Mouse (Mus musculus) lung, adult 2 months (tissue): ENCODE results near the gene Ly6g5b.

Experiments
- CTCF ChIP-seq: fragments of 200-500 bp; IDR thresholded peaks from 2 replicates; pipeline ENCODE4 v1.5.1; 2011; ENCODE audit warnings: mild to moderate bottlenecking, low read length, control low read depth; ENCODE audit not compliant: insufficient read depth
- POLR2A ChIP-seq: fragments of 200-500 bp; IDR thresholded peaks from 2 replicates; pipeline ENCODE4 v1.6.1; 2011; ENCODE audit warnings: low read depth, mild to moderate bottlenecking, control low read depth, low read length, borderline replicate concordance; ENCODE audit errors: extremely low read depth

DNA sequence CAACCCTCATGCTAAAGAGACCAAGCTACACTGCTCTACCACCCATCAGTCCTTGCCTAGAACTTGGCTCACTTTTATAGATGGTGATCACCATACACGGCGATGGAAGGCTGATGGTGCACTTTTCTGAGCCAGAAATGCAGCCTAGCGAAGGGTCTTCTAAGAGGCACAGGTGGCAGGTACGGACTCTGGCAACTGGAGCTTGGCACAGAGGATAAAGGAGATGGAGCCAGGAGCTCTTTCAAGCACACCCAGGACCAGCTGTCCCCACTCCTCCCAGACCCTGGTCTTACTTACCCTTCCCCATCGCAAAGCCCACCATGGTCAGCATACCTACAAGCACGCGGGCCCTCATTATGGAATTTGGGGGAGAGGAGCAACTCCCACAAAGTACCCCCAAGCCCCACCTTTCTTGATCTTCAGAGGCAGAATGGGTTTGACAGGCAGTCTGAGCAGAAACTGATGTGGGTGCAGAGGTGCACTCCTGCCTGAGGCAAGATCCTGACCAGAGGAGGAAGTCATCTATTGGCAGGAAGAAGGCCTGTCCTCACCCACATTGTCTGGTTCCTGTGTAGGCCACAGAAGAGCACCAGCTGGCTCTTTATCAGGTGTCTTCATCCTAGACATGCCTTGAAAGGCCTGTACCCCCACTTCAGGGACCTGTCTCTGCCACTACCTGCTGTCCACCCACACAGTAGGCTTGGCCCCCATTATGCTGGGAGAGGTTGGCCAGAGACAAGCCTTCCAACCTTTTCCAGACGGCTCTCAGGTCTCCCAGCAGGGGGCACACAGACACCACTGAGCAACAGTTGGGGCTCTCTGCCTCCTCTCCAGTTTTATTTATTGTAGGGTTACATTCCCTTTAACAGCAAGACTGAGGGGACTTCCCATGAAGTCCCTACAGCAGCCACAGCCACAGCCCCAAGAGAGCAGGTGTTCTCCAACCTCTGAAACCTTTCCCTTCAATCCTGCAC, at the start of gene Ly6g5b:
- TF ChIP-seq CTCF (peak; percentile 44), POLR2A (no peak)
